Mouse (Mus musculus) stomach, embryonic 15.5 days (tissue): Measurements from ENCODE around the gene Eml5. TPM values are rescaled to one million over a fixed set of nuclear protein-coding genes. Genes with fewer than 3 reads are reported as not detected.

ENCODE experiments used
- ATAC-seq: fragments of 200-750 bp; cut with Nextera tagmentation; 2 replicates; pipeline ENCODE4 v1.8.0; 2017; ENCODE audit warnings: low read depth, moderate number of reproducible peaks, moderate TSS enrichment; ENCODE audit not compliant: insufficient read depth, low FRiP score
- H3K27ac ChIP-seq: fragments of 300-500 bp; sonication (generic); 2 replicates; pipeline ENCODE4 v1.5.1; 2015; ENCODE audit warnings: mild to moderate bottlenecking, inconsistent platforms
- H3K27me3 ChIP-seq: fragments of 300-500 bp; sonication (generic); replicated peaks from 2 replicates; pipeline ENCODE4 v1.6.1; 2015; ENCODE audit warnings: inconsistent platforms
- H3K36me3 ChIP-seq: fragments of 300-500 bp; sonication (generic); 2 replicates; pipeline ENCODE4 v1.6.1; 2015; ENCODE audit warnings: inconsistent platforms
- H3K4me1 ChIP-seq: fragments of 300-500 bp; sonication (generic); 2 replicates; pipeline ENCODE4 v1.6.1; 2015; ENCODE audit warnings: inconsistent platforms
- H3K4me2 ChIP-seq: fragments of 300-500 bp; sonication (generic); 2 replicates; pipeline ENCODE4 v1.6.1; 2015; ENCODE audit warnings: mild to moderate bottlenecking, inconsistent platforms
- H3K4me3 ChIP-seq: fragments of 300-500 bp; sonication (generic); replicated peaks from 2 replicates; pipeline ENCODE4 v1.5.1; 2015; ENCODE audit warnings: inconsistent platforms
- H3K9ac ChIP-seq: fragments of 300-500 bp; sonication (generic); 2 replicates; pipeline ENCODE4 v1.6.1; 2015; ENCODE audit warnings: inconsistent platforms
- H3K9me3 ChIP-seq: fragments of 300-500 bp; sonication (generic); 2 replicates; pipeline ENCODE4 v1.6.1; 2016; ENCODE audit warnings: inconsistent platforms
- WGBS: fragments of 180-500 bp; shearing (Covaris S2); methylation state at CpG from one replicate; pipeline ENCODE4 v1.1.7; 2015; 5-methylcytosine and 5-hydroxymethylcytosine counted together
- polyA plus RNA-seq: library from polyadenylated mRNA; unstranded; fragments of >200 nt; fragmentation: Nextera tagmentation; extraction: Ambion mirVana; gene quantifications from 2 replicates; pipeline ENCODE4 v1.2.1, GENCODE M21; 2015

Gene Eml5
- polyA plus RNA-seq, 1 experiment from 2014 or later = 10.9 TPM

DNA sequence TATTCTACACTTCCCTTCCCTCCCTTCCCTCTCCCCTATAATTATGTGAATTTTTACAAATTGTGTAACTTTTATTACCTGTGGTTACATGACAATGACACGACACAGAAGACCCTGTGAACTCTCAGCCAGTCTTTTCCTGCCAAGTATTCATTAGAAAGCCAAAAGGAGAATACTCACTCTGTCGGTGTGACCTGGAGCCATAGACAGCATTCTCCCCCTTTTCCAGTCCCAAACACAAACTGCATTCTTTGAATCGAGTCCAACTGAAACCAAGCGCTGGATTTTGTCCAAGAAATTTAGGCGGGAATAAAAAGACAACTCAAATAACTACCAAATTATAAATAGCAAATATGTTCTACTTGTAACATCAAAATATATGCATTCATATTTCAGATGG is 19.5 kb downstream of the Eml5 start:
- H3K9ac ChIP-seq = no peak overlapping the region
- H3K27ac ChIP-seq = no peak overlapping the region
- H3K4me3 ChIP-seq = no peak overlapping the region
- 41% methylated on average over 5 of the region's 5 CpGs for WGBS
- no peaks in the 10 kb centered on the region for H3K27me3 ChIP-seq
- H3K4me1 ChIP-seq = no peaks in the 10 kb centered on the region
- no peaks in the 10 kb centered on the region for H3K36me3 ChIP-seq
- no peaks in the 10 kb centered on the region for H3K9me3 ChIP-seq
- H3K4me2 ChIP-seq = no peak overlapping the region
- no peak for ATAC-seq

DNA sequence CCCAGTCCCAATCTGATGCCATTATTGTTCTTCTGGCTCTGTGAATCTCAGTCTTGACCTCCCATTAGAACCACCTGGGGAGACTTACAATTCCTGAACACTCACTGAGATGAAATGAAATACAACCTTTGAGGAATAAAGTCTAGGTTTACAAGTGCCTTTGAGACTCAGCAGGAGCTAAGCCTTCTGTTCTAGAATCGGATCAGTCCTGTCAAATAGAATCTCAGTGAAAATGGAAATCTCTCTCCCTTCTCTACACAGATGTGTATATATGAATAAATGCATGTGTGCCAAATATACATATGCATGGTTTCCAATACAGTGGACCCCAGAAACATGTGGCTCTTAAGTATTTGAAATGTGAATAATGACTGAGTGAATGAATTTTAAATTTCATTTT is 22.6 kb downstream of the Eml5 start:
- Histone ChIP-seq H3K9ac (no peak overlapping the region), H3K4me3 (no peak overlapping the region), H3K9me3 (no peaks in the 10 kb centered on the region), H3K27ac (no peak overlapping the region), H3K27me3 (no peaks in the 10 kb centered on the region), H3K4me2 (no peak overlapping the region), H3K36me3 (no peaks in the 10 kb centered on the region), H3K4me1 (no peaks in the 10 kb centered on the region)
- WGBS = 66% methylated on average over 1 of the region's 1 CpGs
- ATAC-seq = no peak

- H3K4me1 ChIP-seq = no peaks in the 10 kb centered on the region
- no peaks in the 10 kb centered on the region for H3K9me3 ChIP-seq
- no peak for ATAC-seq
- H3K9ac ChIP-seq = no peak overlapping the region
- no peaks in the 10 kb centered on the region for H3K36me3 ChIP-seq
- no peaks in the 10 kb centered on the region for H3K27me3 ChIP-seq
- no peak overlapping the region for H3K27ac ChIP-seq
- no peak overlapping the region for H3K4me2 ChIP-seq
- WGBS = 69% methylated on average over 2 of the region's 2 CpGs
- H3K4me3 ChIP-seq = no peak overlapping the region
These were observed 26.1 kb downstream of the Eml5 start for GRCm38 (mm10) chr12:98875216-98875615.

DNA sequence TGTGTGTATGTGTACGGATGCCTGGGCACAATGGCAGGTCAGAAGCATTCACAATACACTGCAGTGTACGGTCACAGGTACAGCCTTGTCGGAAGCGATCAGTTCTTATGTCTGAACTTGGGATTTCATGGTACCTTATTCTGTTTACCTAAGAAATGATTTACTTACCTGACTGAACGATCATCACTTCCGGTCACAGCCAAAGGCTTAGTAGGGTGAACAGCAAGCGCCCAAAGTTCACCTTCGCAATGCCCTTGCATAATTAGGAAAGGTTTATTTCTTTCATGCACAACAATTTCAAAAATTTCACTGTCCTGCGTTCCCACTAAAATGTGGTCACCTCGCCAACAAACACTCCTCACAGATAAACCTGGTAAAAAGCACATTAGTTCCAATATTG is 28.4 kb downstream of the Eml5 start:
- H3K4me3 ChIP-seq = no peak overlapping the region
- H3K36me3 ChIP-seq = no peaks in the 10 kb centered on the region
- ATAC-seq = no peak
- 84% methylated on average over 10 of the region's 10 CpGs for WGBS
- no peaks in the 10 kb centered on the region for H3K4me1 ChIP-seq
- no peaks in the 10 kb centered on the region for H3K27me3 ChIP-seq
- H3K9me3 ChIP-seq = no peaks in the 10 kb centered on the region
- no peak overlapping the region for H3K4me2 ChIP-seq
- no peak overlapping the region for H3K27ac ChIP-seq
- H3K9ac ChIP-seq = no peak overlapping the region

GRCm38 (mm10) chr12:98863436-98863835 is 37.8 kb downstream of the Eml5 start:
- no peak for ATAC-seq
- Histone ChIP-seq H3K9ac (no peak overlapping the region), H3K27ac (no peak overlapping the region), H3K4me2 (no peak overlapping the region), H3K27me3 (no peaks in the 10 kb centered on the region), H3K4me3 (no peak overlapping the region), H3K9me3 (no peaks in the 10 kb centered on the region), H3K4me1 (no peaks in the 10 kb centered on the region), H3K36me3 (no peaks in the 10 kb centered on the region)
- 74% methylated on average over 4 of the region's 4 CpGs for WGBS

- H3K27ac ChIP-seq = no peak overlapping the region
- H3K4me3 ChIP-seq = no peak overlapping the region
- no peak for ATAC-seq
- H3K9me3 ChIP-seq = no peaks in the 10 kb centered on the region
- WGBS = 89% methylated on average over 2 of the region's 2 CpGs
- no peak overlapping the region for H3K9ac ChIP-seq
- no peak overlapping the region for H3K4me2 ChIP-seq
- no peaks in the 10 kb centered on the region for H3K36me3 ChIP-seq
- no peaks in the 10 kb centered on the region for H3K4me1 ChIP-seq
- H3K27me3 ChIP-seq = no peaks in the 10 kb centered on the region
These were observed 41.0 kb downstream of the Eml5 start for GRCm38 (mm10) chr12:98860316-98860715.

- Histone ChIP-seq H3K36me3 (no peaks in the 10 kb centered on the region), H3K4me2 (no peak overlapping the region), H3K27ac (no peak overlapping the region), H3K9me3 (no peaks in the 10 kb centered on the region), H3K9ac (no peak overlapping the region), H3K27me3 (no peaks in the 10 kb centered on the region), H3K4me1 (no peaks in the 10 kb centered on the region), H3K4me3 (no peak overlapping the region)
- no peak for ATAC-seq
- WGBS = 18% methylated on average over 3 of the region's 3 CpGs
These were observed 50.5 kb downstream of the Eml5 start for GRCm38 (mm10) chr12:98850767-98851166.

GRCm38 (mm10) chr12:98844774-98845173 is 56.5 kb downstream of the Eml5 start:
- no peaks in the 10 kb centered on the region for H3K9me3 ChIP-seq
- H3K9ac ChIP-seq = no peak overlapping the region
- H3K36me3 ChIP-seq = no peaks in the 10 kb centered on the region
- no peak for ATAC-seq
- H3K4me3 ChIP-seq = no peak overlapping the region
- no peaks in the 10 kb centered on the region for H3K27me3 ChIP-seq
- no peak overlapping the region for H3K4me2 ChIP-seq
- no peak overlapping the region for H3K27ac ChIP-seq
- H3K4me1 ChIP-seq = no peaks in the 10 kb centered on the region
- 91% methylated on average over 3 of the region's 3 CpGs for WGBS

- Histone ChIP-seq H3K27ac (no peak overlapping the region), H3K9ac (no peak overlapping the region), H3K4me3 (no peak overlapping the region), H3K4me1 (no peaks in the 10 kb centered on the region), H3K36me3 (no peaks in the 10 kb centered on the region), H3K9me3 (no peaks in the 10 kb centered on the region), H3K4me2 (no peak overlapping the region), H3K27me3 (no peaks in the 10 kb centered on the region)
- 69% methylated on average over 3 of the region's 3 CpGs for WGBS
- no peak for ATAC-seq
These were observed 61.1 kb downstream of the Eml5 start for GRCm38 (mm10) chr12:98840135-98840534.

- no peak overlapping the region for H3K27ac ChIP-seq
- no peak overlapping the region for H3K4me3 ChIP-seq
- H3K4me2 ChIP-seq = no peak overlapping the region
- H3K9ac ChIP-seq = no peak overlapping the region
- no peaks in the 10 kb centered on the region for H3K27me3 ChIP-seq
- H3K4me1 ChIP-seq = no peaks in the 10 kb centered on the region
- ATAC-seq = no peak
- H3K36me3 ChIP-seq = no peaks in the 10 kb centered on the region
- WGBS = 91% methylated on average over 3 of the region's 3 CpGs
- no peaks in the 10 kb centered on the region for H3K9me3 ChIP-seq
These were observed 63.3 kb downstream of the Eml5 start for GRCm38 (mm10) chr12:98837940-98838339.

DNA sequence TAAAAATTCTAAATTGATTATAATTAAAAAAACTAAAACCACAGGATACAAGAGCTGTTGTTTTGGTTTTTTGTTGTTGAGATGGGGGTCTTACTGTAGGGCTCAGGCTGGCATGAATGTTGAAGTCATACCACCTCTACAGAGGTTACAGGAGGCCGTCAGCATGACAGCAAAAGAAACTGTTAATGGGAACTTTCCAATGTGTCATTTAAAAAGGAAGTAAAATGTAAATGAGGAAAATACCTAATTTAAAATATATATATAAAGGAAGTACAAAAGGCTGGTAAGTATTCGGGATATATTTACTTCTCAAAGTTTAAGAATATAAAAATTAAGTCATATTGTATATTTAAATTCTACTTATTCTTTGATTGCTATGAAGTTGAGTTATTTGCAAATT is 65.8 kb downstream of the Eml5 start:
- Histone ChIP-seq H3K27me3 (no peaks in the 10 kb centered on the region), H3K36me3 (no peaks in the 10 kb centered on the region), H3K4me2 (no peak overlapping the region), H3K4me1 (no peaks in the 10 kb centered on the region), H3K9ac (no peak overlapping the region), H3K4me3 (no peak overlapping the region), H3K9me3 (no peaks in the 10 kb centered on the region), H3K27ac (no peak overlapping the region)
- ATAC-seq = no peak
- WGBS = 82% methylated on average over 2 of the region's 2 CpGs

DNA sequence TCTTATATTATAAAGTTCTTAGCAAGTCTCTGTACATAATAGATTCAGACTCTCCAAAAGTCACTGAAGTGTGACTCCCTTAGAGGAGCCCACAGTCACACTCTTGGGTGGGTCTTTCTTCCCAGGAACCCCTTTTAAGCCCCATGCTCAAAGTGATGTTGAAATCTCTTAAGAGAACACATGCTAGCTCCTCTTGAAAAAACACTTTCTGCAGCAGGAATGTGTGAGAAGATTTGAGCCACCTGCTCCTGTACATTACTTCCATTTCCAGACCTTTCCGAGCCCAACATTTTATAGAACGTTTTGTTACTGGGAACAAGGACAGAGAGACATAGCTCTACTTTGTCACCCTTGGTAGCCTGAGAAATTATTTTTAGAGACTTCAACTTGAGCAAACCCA is 66.4 kb downstream of the Eml5 start:
- Histone ChIP-seq H3K4me2 (no peak overlapping the region), H3K27ac (no peak overlapping the region), H3K4me1 (no peaks in the 10 kb centered on the region), H3K27me3 (no peaks in the 10 kb centered on the region), H3K36me3 (no peaks in the 10 kb centered on the region), H3K9me3 (no peaks in the 10 kb centered on the region), H3K4me3 (no peak overlapping the region), H3K9ac (no peak overlapping the region)
- WGBS = 51% methylated on average over 2 of the region's 2 CpGs
- ATAC-seq = no peak

DNA sequence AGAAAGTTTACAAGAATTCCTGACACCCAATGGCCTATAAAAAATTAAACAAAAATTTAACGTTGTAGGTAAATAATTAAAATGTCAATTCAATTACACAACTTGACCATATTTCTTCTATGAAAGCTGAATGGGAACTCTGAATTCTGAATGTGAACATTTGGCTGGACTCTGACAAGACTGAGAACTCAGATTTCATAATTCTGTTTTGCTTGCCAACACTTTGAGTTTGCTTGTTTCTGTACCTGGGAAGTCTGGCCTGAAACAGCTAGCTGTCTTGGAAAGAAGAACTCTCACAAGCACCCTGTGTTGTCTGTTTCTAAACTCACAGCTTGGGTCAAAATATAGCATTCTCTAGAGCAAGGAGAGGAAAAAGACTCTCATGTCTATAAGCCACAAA is 67.4 kb downstream of the Eml5 start:
- WGBS = 26% methylated on average over 1 of the region's 1 CpGs
- no peaks in the 10 kb centered on the region for H3K4me1 ChIP-seq
- ATAC-seq = no peak
- no peak overlapping the region for H3K4me2 ChIP-seq
- no peak overlapping the region for H3K27ac ChIP-seq
- no peaks in the 10 kb centered on the region for H3K27me3 ChIP-seq
- no peak overlapping the region for H3K4me3 ChIP-seq
- no peaks in the 10 kb centered on the region for H3K36me3 ChIP-seq
- no peaks in the 10 kb centered on the region for H3K9me3 ChIP-seq
- no peak overlapping the region for H3K9ac ChIP-seq
